Mouse (Mus musculus) heart, embryonic 13.5 days (tissue): Measurements from ENCODE around the gene Sh2b1. TPM values are rescaled to one million over a fixed set of nuclear protein-coding genes. Genes with fewer than 3 reads are reported as not detected.

Experiments
- ATAC-seq: fragments of 200-750 bp; cut with Nextera tagmentation; 2 replicates; pipeline ENCODE4 v1.8.0; 2017; ENCODE audit warnings: moderate TSS enrichment; ENCODE audit not compliant: insufficient number of reproducible peaks, low FRiP score, low TSS enrichment; ENCODE audit errors: extremely low read depth
- H3K27ac ChIP-seq: fragments of 300-500 bp; sonication (generic); replicated peaks from 2 replicates; pipeline ENCODE4 v1.5.1; 2015; ENCODE audit warnings: moderate library complexity, mild to moderate bottlenecking, inconsistent platforms
- H3K27me3 ChIP-seq: fragments of 300-500 bp; sonication (generic); replicated peaks from 2 replicates; pipeline ENCODE4 v1.6.1; 2015; ENCODE audit warnings: mild to moderate bottlenecking, inconsistent platforms
- H3K36me3 ChIP-seq: fragments of 300-500 bp; sonication (generic); 2 replicates; pipeline ENCODE4 v1.6.1; 2015; ENCODE audit warnings: mild to moderate bottlenecking, inconsistent platforms
- H3K4me1 ChIP-seq: fragments of 300-500 bp; sonication (generic); 2 replicates; pipeline ENCODE4 v1.6.1; 2015; ENCODE audit warnings: inconsistent platforms
- H3K4me2 ChIP-seq: fragments of 300-500 bp; sonication (generic); 2 replicates; pipeline ENCODE4 v1.6.1; 2015; ENCODE audit warnings: inconsistent platforms, mild to moderate bottlenecking, moderate library complexity
- H3K4me3 ChIP-seq: fragments of 300-500 bp; sonication (generic); 2 replicates; pipeline ENCODE4 v1.5.1; 2015; ENCODE audit warnings: moderate library complexity, mild to moderate bottlenecking, inconsistent platforms
- H3K9ac ChIP-seq: fragments of 300-500 bp; sonication (generic); 2 replicates; pipeline ENCODE4 v1.6.1; 2015; ENCODE audit warnings: inconsistent platforms, mild to moderate bottlenecking, moderate library complexity
- H3K9me3 ChIP-seq: fragments of 300-500 bp; sonication (generic); 2 replicates; pipeline ENCODE4 v1.6.1; 2016; ENCODE audit warnings: inconsistent platforms
- WGBS: fragments of 180-500 bp; shearing (Covaris S2); methylation state at CpG from one replicate; pipeline ENCODE4 v1.1.7; 2015; ENCODE audit warnings: mixed read lengths; 5-methylcytosine and 5-hydroxymethylcytosine counted together
- polyA plus RNA-seq: library from polyadenylated mRNA; unstranded; fragments of >200 nt; fragmentation: Nextera tagmentation; extraction: Ambion mirVana; gene quantifications from 2 replicates; pipeline ENCODE4 v1.2.1, GENCODE M21; 2015

Sh2b1 gene
- polyA plus RNA-seq, 1 experiment from 2014 or later, result 40.7 TPM

DNA sequence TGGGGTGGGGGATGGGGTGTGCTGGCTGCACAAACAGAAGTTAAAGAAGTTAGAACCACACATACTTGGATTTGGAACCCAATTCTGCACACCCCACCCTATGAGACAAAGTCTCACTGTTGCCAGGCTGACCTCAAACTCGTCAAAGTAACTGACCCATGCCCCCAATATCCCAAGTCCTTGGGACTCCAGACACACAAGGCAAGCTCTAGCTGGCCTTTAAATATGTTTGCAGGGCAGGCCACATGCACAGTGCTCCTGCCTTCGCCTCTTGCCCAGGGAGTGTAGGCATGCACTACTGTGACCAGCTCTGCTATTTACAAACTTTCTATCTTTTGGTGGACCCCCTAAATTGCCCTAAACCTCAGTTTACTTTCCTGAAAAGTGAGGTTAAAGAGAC, 20.0 kb downstream of the Sh2b1 start:
- ATAC-seq, result no peak
- no peaks in the 10 kb centered on the region for H3K36me3 ChIP-seq
- no peak overlapping the region for H3K4me2 ChIP-seq
- no peak overlapping the region for H3K27ac ChIP-seq
- H3K27me3 ChIP-seq, result no peaks in the 10 kb centered on the region
- no peak overlapping the region for H3K4me3 ChIP-seq
- H3K9ac ChIP-seq, result no peak overlapping the region
- H3K9me3 ChIP-seq, result no peaks in the 10 kb centered on the region
- 72% methylated on average over 2 of the region's 2 CpGs for WGBS
- H3K4me1 ChIP-seq, result peaks cover 14% of the 10 kb centered on the region

DNA sequence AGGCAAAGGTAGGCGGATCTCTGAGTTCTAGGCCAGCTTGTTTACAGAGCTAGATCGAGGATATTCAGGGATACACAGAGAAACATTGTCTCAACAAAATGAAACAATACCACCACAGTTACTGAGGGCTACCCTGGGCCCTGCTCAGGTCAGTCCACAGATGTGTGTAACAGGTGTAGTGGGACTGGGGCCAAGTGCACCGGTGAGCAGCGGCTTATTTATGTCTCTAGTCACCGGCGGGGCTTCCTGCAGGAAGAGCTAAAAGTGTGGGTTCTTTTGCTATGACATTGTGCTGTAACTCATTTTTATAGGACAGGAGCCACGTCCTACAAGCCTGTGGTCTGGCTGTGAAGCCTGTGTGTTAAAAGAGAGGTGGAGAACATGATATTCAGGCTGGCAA, 21.4 kb downstream of the Sh2b1 start:
- Histone ChIP-seq H3K4me1 (peaks cover 9% of the 10 kb centered on the region), H3K27ac (no peak overlapping the region), H3K27me3 (no peaks in the 10 kb centered on the region), H3K4me3 (no peak overlapping the region), H3K9ac (no peak overlapping the region), H3K36me3 (no peaks in the 10 kb centered on the region), H3K9me3 (no peaks in the 10 kb centered on the region), H3K4me2 (no peak overlapping the region)
- WGBS, result 64% methylated on average over 7 of the region's 7 CpGs
- ATAC-seq, result no peak

DNA sequence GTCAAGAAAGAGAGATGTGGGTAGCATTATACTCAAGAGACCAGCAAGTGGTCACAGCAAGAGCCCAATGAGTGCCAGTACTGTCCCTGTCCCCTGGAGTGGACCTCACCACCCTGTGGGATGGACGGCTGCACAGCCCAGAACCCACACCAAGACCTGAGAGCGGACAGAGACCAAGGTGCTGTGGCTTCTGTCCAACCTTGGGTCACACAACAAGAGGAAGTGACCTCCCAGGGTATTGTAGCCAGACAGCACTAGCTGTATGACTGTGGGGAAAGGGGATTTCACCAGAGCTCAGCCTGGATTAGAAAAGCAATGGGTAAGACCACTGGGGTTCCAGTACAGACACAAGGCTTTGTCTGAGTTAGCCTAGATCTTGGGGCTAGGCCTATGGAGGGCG, 23.0 kb downstream of the Sh2b1 start:
- Histone ChIP-seq H3K4me2 (no peak overlapping the region), H3K27ac (no peak overlapping the region), H3K9me3 (no peaks in the 10 kb centered on the region), H3K36me3 (peaks cover 14% of the 10 kb centered on the region), H3K9ac (no peak overlapping the region), H3K4me1 (no peaks in the 10 kb centered on the region), H3K27me3 (no peaks in the 10 kb centered on the region), H3K4me3 (no peak overlapping the region)
- ATAC-seq, result no peak
- WGBS, result 87% methylated on average over 3 of the region's 3 CpGs

DNA sequence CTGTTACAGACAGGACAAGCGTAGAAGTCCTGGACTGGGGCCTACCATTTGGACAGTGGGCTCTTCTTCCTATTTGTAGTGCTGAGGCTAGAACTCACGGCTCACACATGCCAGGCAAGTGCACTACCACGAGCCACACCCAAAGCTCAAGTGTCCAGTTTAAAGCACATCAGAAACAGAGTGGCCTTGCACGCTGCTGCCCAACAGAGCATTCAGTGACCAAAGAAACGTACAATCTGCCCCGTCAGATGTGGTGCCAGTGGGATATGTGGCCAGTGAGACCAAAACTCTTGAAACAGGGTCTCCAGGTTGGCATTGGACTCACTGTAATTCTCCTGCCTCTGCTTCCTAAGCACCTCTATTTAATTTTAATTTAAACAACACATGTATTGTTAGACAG, 24.6 kb downstream of the Sh2b1 start:
- WGBS, result 82% methylated on average over 6 of the region's 6 CpGs
- no peak for ATAC-seq

DNA sequence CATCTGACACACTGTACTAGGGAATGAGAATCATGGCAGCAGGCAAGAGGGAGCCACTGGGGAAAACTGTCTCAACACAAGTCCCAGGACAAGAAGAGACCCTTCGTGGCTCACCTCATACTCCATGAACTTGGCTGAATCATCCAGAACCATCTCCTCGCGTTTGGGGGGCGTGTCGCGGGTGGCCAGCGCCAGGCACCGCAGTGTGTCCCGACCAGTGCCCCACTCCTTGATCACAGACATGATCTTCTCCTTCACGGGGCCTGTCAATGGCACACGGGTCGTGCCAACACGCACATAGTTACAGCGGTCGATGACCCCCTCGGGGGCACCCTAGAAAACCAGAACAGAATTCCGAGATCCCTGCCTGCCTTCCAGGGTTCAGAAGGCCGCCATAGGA, 25.2 kb downstream of the Sh2b1 start:
- no peaks in the 10 kb centered on the region for H3K27me3 ChIP-seq
- WGBS, result 85% methylated on average over 18 of the region's 18 CpGs
- no peak overlapping the region for H3K9ac ChIP-seq
- peaks cover 35% of the 10 kb centered on the region for H3K36me3 ChIP-seq
- no peaks in the 10 kb centered on the region for H3K9me3 ChIP-seq
- H3K4me1 ChIP-seq, result no peaks in the 10 kb centered on the region
- H3K4me2 ChIP-seq, result no peak overlapping the region
- ATAC-seq, result no peak
- no peak overlapping the region for H3K4me3 ChIP-seq
- no peak overlapping the region for H3K27ac ChIP-seq

More for the DNA sequence above, 24.6 kb downstream of the Sh2b1 start:
- Histone ChIP-seq H3K9me3 (no peaks in the 10 kb centered on the region), H3K4me3 (no peak overlapping the region), H3K27ac (no peak overlapping the region), H3K4me1 (no peaks in the 10 kb centered on the region), H3K9ac (no peak overlapping the region), H3K36me3 (peaks cover 28% of the 10 kb centered on the region), H3K27me3 (no peaks in the 10 kb centered on the region), H3K4me2 (no peak overlapping the region)

DNA sequence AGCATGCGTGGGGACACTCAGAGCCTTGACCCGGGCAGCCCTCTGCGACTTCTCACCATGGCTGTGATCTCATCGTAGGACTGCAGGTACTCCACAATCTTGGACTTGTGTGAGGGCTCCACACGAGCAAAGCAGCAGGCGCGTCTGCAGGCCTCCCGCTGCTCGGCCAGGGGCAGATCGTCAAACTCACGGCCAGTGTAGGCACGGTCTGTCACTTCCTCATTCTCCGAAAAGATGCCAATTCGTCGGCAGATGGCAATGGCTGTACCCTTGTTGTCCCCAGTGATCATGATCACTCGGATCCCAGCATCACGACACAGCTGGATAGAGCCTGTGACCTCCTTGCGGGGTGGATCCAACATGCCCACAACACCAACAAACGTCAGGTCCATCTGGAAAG, 26.7 kb downstream of the Sh2b1 start:
- WGBS, result 86% methylated on average over 19 of the region's 19 CpGs
- no peaks in the 10 kb centered on the region for H3K27me3 ChIP-seq
- H3K27ac ChIP-seq, result no peak overlapping the region
- no peak for ATAC-seq
- H3K36me3 ChIP-seq, result peaks cover 47% of the 10 kb centered on the region
- no peaks in the 10 kb centered on the region for H3K4me1 ChIP-seq
- H3K4me3 ChIP-seq, result no peak overlapping the region
- no peak overlapping the region for H3K4me2 ChIP-seq
- no peaks in the 10 kb centered on the region for H3K9me3 ChIP-seq
- no peak overlapping the region for H3K9ac ChIP-seq

DNA sequence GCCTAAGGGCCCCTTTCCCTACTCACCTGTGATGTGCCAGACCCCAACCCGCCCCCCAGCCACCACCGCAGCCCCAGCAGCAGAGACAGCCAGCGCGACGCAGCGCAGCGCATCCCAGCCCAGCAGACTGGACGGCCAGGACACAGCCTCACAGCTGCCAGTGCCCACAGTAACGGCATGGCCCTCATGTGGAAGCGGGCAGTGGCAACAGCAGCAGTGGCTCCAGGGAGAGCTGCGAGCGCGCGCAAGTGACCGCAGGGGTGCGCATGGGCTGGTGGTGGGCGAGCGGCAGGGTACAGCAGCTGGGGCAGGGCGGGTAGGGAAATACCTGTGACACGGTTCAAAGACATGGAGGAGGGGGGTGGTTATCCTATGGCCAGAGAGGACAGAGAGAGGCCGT, 29.0 kb downstream of the Sh2b1 start:
- peaks cover 64% of the 10 kb centered on the region for H3K36me3 ChIP-seq

DNA sequence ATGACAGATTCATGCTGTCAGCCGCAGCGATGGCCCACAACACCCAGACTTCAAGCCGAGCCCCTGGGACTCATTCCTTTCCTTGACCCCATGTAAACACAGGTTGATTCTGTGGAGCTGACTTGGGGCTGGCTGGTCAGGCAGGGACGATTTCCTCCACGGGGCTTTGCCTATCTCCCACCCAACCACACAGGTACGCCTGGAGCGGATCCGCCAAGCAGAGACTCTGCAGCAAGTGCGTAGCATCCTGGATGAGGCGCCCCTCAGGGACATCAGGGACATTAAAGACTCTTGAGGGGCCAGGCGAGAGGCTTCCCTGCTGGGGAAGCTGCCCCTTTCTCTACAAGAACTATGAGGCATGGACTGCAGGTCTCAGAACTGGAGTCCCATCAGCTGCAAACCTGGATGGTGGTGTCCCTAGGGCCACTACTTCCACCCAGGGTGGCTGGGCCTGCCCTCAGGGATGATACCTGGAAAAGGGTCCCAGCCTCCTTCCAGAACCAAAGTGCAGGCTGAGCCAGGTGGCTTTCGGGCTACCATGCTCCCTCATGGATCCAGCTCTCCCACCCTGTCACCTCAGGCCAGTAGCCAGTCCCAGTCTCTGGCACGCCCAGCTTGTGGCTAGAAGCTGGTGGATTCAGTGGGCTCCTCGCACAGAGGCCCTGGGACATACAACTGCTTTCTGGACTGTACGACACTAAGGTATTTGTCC, 30.0 kb downstream of the Sh2b1 start:
- Histone ChIP-seq H3K36me3 (peaks cover 74% of the 10 kb centered on the region), H3K9ac (no peak overlapping the region), H3K4me3 (no peak overlapping the region), H3K4me1 (no peaks in the 10 kb centered on the region), H3K4me2 (no peak overlapping the region), H3K27me3 (no peaks in the 10 kb centered on the region), H3K27ac (no peak overlapping the region), H3K9me3 (no peaks in the 10 kb centered on the region)
- ATAC-seq, result no peak
- WGBS, result 86% methylated on average over 15 of the region's 15 CpGs

More for the DNA sequence above, 29.0 kb downstream of the Sh2b1 start:
- Histone ChIP-seq H3K4me2 (no peak overlapping the region), H3K4me1 (no peaks in the 10 kb centered on the region), H3K9me3 (no peaks in the 10 kb centered on the region), H3K4me3 (no peak overlapping the region), H3K27ac (no peak overlapping the region), H3K27me3 (no peaks in the 10 kb centered on the region), H3K9ac (no peak overlapping the region)
- 85% methylated on average over 21 of the region's 21 CpGs for WGBS
- ATAC-seq, result no peak

DNA sequence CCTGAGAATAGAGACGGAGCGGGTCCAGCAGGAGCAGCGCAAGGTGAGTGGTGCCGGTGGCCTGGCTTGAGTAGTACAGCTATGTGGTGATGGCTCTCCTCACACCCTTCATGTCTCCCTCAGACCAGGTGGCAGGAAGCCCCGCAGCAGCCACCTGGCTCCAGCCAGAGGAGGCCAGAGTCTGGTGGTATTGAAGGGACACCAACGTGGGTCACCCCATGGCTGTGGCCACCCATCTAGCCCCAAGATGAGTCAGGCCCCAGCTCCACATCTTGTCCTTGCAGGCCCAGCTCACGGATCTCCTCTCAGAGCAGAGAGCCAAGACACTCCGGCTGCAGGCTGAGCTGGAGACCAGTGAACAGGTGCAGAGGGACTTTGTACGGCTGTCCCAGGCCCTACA, 30.7 kb downstream of the Sh2b1 start:
- Histone ChIP-seq H3K4me1 (no peaks in the 10 kb centered on the region), H3K9ac (no peak overlapping the region), H3K27me3 (no peaks in the 10 kb centered on the region), H3K9me3 (no peaks in the 10 kb centered on the region), H3K27ac (no peak overlapping the region), H3K4me2 (no peak overlapping the region), H3K36me3 (peaks cover 80% of the 10 kb centered on the region), H3K4me3 (no peak overlapping the region)
- no peak for ATAC-seq
- 90% methylated on average over 9 of the region's 9 CpGs for WGBS

DNA sequence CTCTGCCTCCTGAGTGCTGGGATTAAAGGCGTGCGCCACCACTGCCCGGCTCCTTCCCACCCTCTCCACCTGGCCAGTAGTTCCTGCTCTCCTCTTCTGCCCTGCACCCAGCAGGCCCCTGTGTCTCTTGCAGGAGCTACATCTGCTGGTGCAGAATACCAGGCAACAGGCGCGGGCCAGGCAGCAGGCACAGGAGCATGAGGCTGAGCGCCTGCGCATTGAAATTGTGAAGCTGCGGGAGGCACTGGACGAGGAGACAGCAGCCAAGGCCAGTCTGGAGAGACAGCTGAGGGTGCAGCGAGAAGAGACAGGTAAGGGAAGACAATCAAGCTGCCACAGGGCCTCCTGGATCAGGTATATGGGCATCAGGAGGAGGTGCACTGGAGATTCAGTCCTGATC, 31.2 kb downstream of the Sh2b1 start:
- ATAC-seq, result no peak
- H3K4me1 ChIP-seq, result no peaks in the 10 kb centered on the region
- no peak overlapping the region for H3K4me3 ChIP-seq
- no peaks in the 10 kb centered on the region for H3K27me3 ChIP-seq
- peaks cover 83% of the 10 kb centered on the region for H3K36me3 ChIP-seq
- H3K9me3 ChIP-seq, result no peaks in the 10 kb centered on the region
- H3K27ac ChIP-seq, result no peak overlapping the region
- 87% methylated on average over 10 of the region's 10 CpGs for WGBS
- no peak overlapping the region for H3K9ac ChIP-seq
- no peak overlapping the region for H3K4me2 ChIP-seq

DNA sequence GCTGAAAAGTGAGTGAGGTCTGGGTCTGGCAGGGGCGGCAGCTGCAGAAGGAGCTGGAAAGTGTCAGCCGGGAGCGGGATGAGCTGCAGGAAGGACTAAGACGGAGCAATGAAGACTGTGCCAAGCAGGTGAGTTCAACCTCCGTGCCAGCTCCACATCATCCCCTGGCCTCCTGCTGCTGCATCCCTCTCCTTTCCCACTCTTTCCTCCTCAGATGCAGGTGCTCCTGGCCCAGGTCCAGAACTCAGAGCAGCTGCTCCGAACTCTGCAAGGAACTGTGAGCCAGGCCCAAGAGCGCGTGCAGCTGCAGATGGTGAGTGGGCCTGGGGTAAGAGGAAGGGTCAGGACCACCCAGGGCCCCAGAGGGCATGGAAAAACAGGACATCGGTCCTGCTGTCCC, 35.1 kb downstream of the Sh2b1 start:
- H3K4me3 ChIP-seq, result no peak overlapping the region
- H3K9me3 ChIP-seq, result no peaks in the 10 kb centered on the region
- 84% methylated on average over 8 of the region's 9 CpGs for WGBS
- no peaks in the 10 kb centered on the region for H3K27me3 ChIP-seq
- ATAC-seq, result no peak
- no peaks in the 10 kb centered on the region for H3K4me1 ChIP-seq
- no peak overlapping the region for H3K27ac ChIP-seq
- H3K9ac ChIP-seq, result no peak overlapping the region
- H3K4me2 ChIP-seq, result no peak overlapping the region
- peaks cover 64% of the 10 kb centered on the region for H3K36me3 ChIP-seq

DNA sequence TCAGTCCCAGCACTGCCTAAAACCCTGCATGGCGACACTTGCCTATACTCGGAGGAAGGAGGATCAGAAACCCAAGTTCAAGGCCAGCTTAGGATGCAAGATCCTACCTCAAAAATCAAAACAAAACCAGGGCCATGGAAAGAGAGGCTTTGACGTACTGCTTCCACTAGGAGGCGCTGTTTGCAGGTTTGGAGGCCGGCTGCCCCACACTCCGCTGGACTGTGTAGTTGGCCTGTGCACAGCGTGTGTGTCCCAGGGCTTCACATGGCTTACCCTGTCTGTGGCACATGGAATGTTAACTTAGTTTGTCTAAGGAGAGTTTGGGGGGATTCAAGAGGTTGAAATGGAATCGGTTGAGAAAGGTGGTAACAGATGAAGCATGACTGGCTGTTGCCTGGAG, 38.4 kb downstream of the Sh2b1 start:
- WGBS, result 15% methylated on average over 8 of the region's 8 CpGs
- no peaks in the 10 kb centered on the region for H3K27me3 ChIP-seq
- peaks cover 62% of the 10 kb centered on the region for H3K36me3 ChIP-seq
- no peak for ATAC-seq
- no peak overlapping the region for H3K4me3 ChIP-seq
- H3K9ac ChIP-seq, result no peak overlapping the region
- H3K4me1 ChIP-seq, result no peaks in the 10 kb centered on the region
- no peak overlapping the region for H3K27ac ChIP-seq
- no peaks in the 10 kb centered on the region for H3K9me3 ChIP-seq
- no peak overlapping the region for H3K4me2 ChIP-seq
